Mouse (Mus musculus) right cerebral cortex, postnatal 4 days (tissue): ENCODE results near the gene Prickle3.
A peak's percentile ranks its signal among the peaks of the same experiment; 100 is the strongest.
"Not testable (repeated sequence)": the region's sequence is repeated elsewhere in the genome, so short reads cannot be mapped to it uniquely, and the experiment has no call there.

Experiments used
- DNase-seq: peaks from one replicate; pipeline ENCODE4 v3.0.0-alpha.2; 2022

Gene Prickle3

GRCm38 (mm10) chrX:7672739-7673138 is 15.7 kb downstream of the Prickle3 start:
- no peak for DNase-seq

GRCm38 (mm10) chrX:7673578-7674281 is 16.7 kb downstream of the Prickle3 start:
- DNase-seq: no peak

GRCm38 (mm10) chrX:7674284-7675000 is 17.4 kb downstream of the Prickle3 start:
- peak; percentile 44 for DNase-seq

GRCm38 (mm10) chrX:7675001-7675380 is 17.9 kb downstream of the Prickle3 start:
- DNase-seq: no peak

- no peak for DNase-seq
Measured at GRCm38 (mm10) chrX:7678986-7679385, 21.9 kb downstream of the Prickle3 start.

- DNase-seq: peak; percentile 86
Measured at GRCm38 (mm10) chrX:7679405-7680056, 22.5 kb downstream of the Prickle3 start.

- DNase-seq: no peak
Measured at GRCm38 (mm10) chrX:7680057-7680412, 23.0 kb downstream of the Prickle3 start.

- no peak for DNase-seq
Measured at GRCm38 (mm10) chrX:7680864-7681263, 23.8 kb downstream of the Prickle3 start, which contains the start of gene Magix. Gene Magix (minus strand): TSS chrX:7681251.

GRCm38 (mm10) chrX:7688321-7688720 is 31.3 kb downstream of the Prickle3 start:
- no peak for DNase-seq

GRCm38 (mm10) chrX:7690486-7690885 is 33.4 kb downstream of the Prickle3 start:
- no peak for DNase-seq

- DNase-seq: no peak
Measured at GRCm38 (mm10) chrX:7692862-7693261, 35.8 kb downstream of the Prickle3 start.

GRCm38 (mm10) chrX:7696520-7696919 is 39.5 kb downstream of the Prickle3 start:
- no peak for DNase-seq

- DNase-seq: peak; percentile 68
Measured at GRCm38 (mm10) chrX:7696954-7697381, 39.9 kb downstream of the Prickle3 start, which contains the start of gene Gpkow. Gene Gpkow (plus strand): TSS chrX:7697131.

- not testable (repeated sequence) for DNase-seq
Measured at GRCm38 (mm10) chrX:7713764-7714134, 56.7 kb downstream of the Prickle3 start.

GRCm38 (mm10) chrX:7714135-7714899 is 57.3 kb downstream of the Prickle3 start, which contains the start of gene Wdr45:
Gene Wdr45 (plus strand): TSS chrX:7714333.
- DNase-seq: peak; percentile 81

- DNase-seq: not testable (repeated sequence)
Measured at GRCm38 (mm10) chrX:7716058-7716457, 59.0 kb downstream of the Prickle3 start.
